Mouse (Mus musculus) urinary bladder, postnatal 4 days (tissue): ENCODE measurements around the gene Onecut3.

Experiments
- DNase-seq, 2 experiments: peaks; one replicate each; pipeline ENCODE4 v3.0.0; 2021 to 2022; ENCODE audit warnings: low spot score in 2 of 2

Gene Onecut3

GRCm38 (mm10) chr10:80503599-80504220, 9.1 kb downstream of the Onecut3 start:
- no peak for DNase-seq

- DNase-seq = no peak
Measured at GRCm38 (mm10) chr10:80504724-80505123, 10.1 kb downstream of the Onecut3 start.

- peak in 1 of 2 experiments; percentile 76 for DNase-seq
Measured at GRCm38 (mm10) chr10:80506222-80506621, 11.6 kb downstream of the Onecut3 start.

- peak; percentile 65 to 88 for DNase-seq
Measured at GRCm38 (mm10) chr10:80509412-80510272, 15.0 kb downstream of the Onecut3 start.

GRCm38 (mm10) chr10:80510273-80510660, 15.6 kb downstream of the Onecut3 start:
- no peak for DNase-seq

GRCm38 (mm10) chr10:80513739-80514138, 19.1 kb downstream of the Onecut3 start:
- DNase-seq = no peak

GRCm38 (mm10) chr10:80519287-80519686, 24.7 kb downstream of the Onecut3 start:
- no peak for DNase-seq

GRCm38 (mm10) chr10:80523299-80523698, 28.7 kb downstream of the Onecut3 start:
- no peak for DNase-seq

- no peak for DNase-seq
Measured at GRCm38 (mm10) chr10:80526172-80526571, 31.5 kb downstream of the Onecut3 start.

- DNase-seq = no peak
Measured at GRCm38 (mm10) chr10:80532783-80533182, 38.1 kb downstream of the Onecut3 start.

- DNase-seq = no peak
Measured at GRCm38 (mm10) chr10:80533704-80534103, 39.1 kb downstream of the Onecut3 start.

GRCm38 (mm10) chr10:80535071-80535470, 40.4 kb downstream of the Onecut3 start:
- no peak for DNase-seq

GRCm38 (mm10) chr10:80535711-80536110, 41.1 kb downstream of the Onecut3 start:
- DNase-seq = no peak

- no peak for DNase-seq
Measured at GRCm38 (mm10) chr10:80538180-80538579, 43.5 kb downstream of the Onecut3 start.

GRCm38 (mm10) chr10:80538710-80539394, 44.2 kb downstream of the Onecut3 start, which contains the start of gene Atp8b3:
Atp8b3 (minus strand) TSS chr10:80539124.
- peak; percentile 82 to 91 for DNase-seq

GRCm38 (mm10) chr10:80539493-80539892, 44.9 kb downstream of the Onecut3 start:
- no peak for DNase-seq

- DNase-seq = no peak
Measured at GRCm38 (mm10) chr10:80543873-80544272, 49.2 kb downstream of the Onecut3 start.

- DNase-seq = no peak
Measured at GRCm38 (mm10) chr10:80545590-80545989, 51.0 kb downstream of the Onecut3 start.

- DNase-seq = no peak
Measured at GRCm38 (mm10) chr10:80546945-80547344, 52.3 kb downstream of the Onecut3 start.

GRCm38 (mm10) chr10:80547539-80547938, 52.9 kb downstream of the Onecut3 start:
- DNase-seq = no peak

- peak in 1 of 2 experiments; percentile 73 for DNase-seq
Measured at GRCm38 (mm10) chr10:80548428-80549006, 53.9 kb downstream of the Onecut3 start.

GRCm38 (mm10) chr10:80549279-80549678, 54.6 kb downstream of the Onecut3 start:
- DNase-seq = no peak
